Mouse (Mus musculus) hindbrain, embryonic 13.5 days (tissue): ENCODE results near the gene Luzp1. TPM values are rescaled to one million over a fixed set of nuclear protein-coding genes. Genes with fewer than 3 reads are reported as not detected.

Experiments used
- ATAC-seq: fragments of 200-750 bp; cut with Nextera tagmentation; 2 replicates; pipeline ENCODE4 v1.8.0; 2017; ENCODE audit warnings: moderate TSS enrichment; ENCODE audit not compliant: low FRiP score
- H3K27ac ChIP-seq: fragments of 300-500 bp; sonication (generic); 2 replicates; pipeline ENCODE4 v1.5.1; 2015; ENCODE audit warnings: inconsistent platforms, mild to moderate bottlenecking, moderate library complexity
- H3K27me3 ChIP-seq: fragments of 300-500 bp; sonication (generic); 2 replicates; pipeline ENCODE4 v1.6.1; 2015; ENCODE audit warnings: mild to moderate bottlenecking, inconsistent platforms
- H3K36me3 ChIP-seq: fragments of 300-500 bp; sonication (generic); 2 replicates; pipeline ENCODE4 v1.6.1; 2015; ENCODE audit warnings: mild to moderate bottlenecking, inconsistent platforms
- H3K4me1 ChIP-seq: fragments of 300-500 bp; sonication (generic); replicated peaks from 2 replicates; pipeline ENCODE4 v1.6.1; 2015; ENCODE audit warnings: inconsistent platforms
- H3K4me2 ChIP-seq: fragments of 300-500 bp; sonication (generic); 2 replicates; pipeline ENCODE4 v1.6.1; 2015; ENCODE audit warnings: inconsistent platforms, mild to moderate bottlenecking, moderate library complexity
- H3K4me3 ChIP-seq: fragments of 300-500 bp; sonication (generic); 2 replicates; pipeline ENCODE4 v1.5.1; 2015; ENCODE audit warnings: mild to moderate bottlenecking, inconsistent platforms
- H3K9ac ChIP-seq: fragments of 300-500 bp; sonication (generic); 2 replicates; pipeline ENCODE4 v1.6.1; 2015; ENCODE audit warnings: mild to moderate bottlenecking, inconsistent platforms
- H3K9me3 ChIP-seq: fragments of 300-500 bp; sonication (generic); 2 replicates; pipeline ENCODE4 v1.6.1; 2016; ENCODE audit warnings: inconsistent platforms
- WGBS: fragments of 180-500 bp; shearing (Covaris S2); methylation state at CpG from one replicate; pipeline ENCODE4 v1.1.7; 2015; 5-methylcytosine and 5-hydroxymethylcytosine counted together
- polyA plus RNA-seq: library from polyadenylated mRNA; unstranded; fragments of >200 nt; fragmentation: Nextera tagmentation; extraction: Ambion mirVana; gene quantifications from 2 replicates; pipeline ENCODE4 v1.2.1, GENCODE M21; 2015

Luzp1 gene
- polyA plus RNA-seq, 1 experiment from 2014 or later = 76.1 TPM

- Histone ChIP-seq H3K4me3 (no peak overlapping the region), H3K9me3 (no peaks in the 10 kb centered on the region), H3K4me1 (no peaks in the 10 kb centered on the region), H3K36me3 (no peaks in the 10 kb centered on the region), H3K4me2 (no peak overlapping the region), H3K9ac (no peak overlapping the region), H3K27ac (no peak overlapping the region), H3K27me3 (no peaks in the 10 kb centered on the region)
- ATAC-seq = no peak
- WGBS = 96% methylated on average over 2 of the region's 2 CpGs
Observed at GRCm38 (mm10) chr4:136518576-136518975, 49.0 kb downstream of the Luzp1 start.

- no peak for ATAC-seq
- Histone ChIP-seq H3K27me3 (no peaks in the 10 kb centered on the region), H3K4me3 (no peak overlapping the region), H3K4me2 (no peak overlapping the region), H3K4me1 (no peaks in the 10 kb centered on the region), H3K36me3 (no peaks in the 10 kb centered on the region), H3K27ac (no peak overlapping the region), H3K9me3 (no peaks in the 10 kb centered on the region), H3K9ac (no peak overlapping the region)
Observed at GRCm38 (mm10) chr4:136519866-136520265, 50.3 kb downstream of the Luzp1 start.

GRCm38 (mm10) chr4:136521898-136522297 lies 52.3 kb downstream of the Luzp1 start:
- no peak for ATAC-seq
- Histone ChIP-seq H3K27me3 (no peaks in the 10 kb centered on the region), H3K4me2 (no peak overlapping the region), H3K4me1 (no peaks in the 10 kb centered on the region), H3K36me3 (no peaks in the 10 kb centered on the region), H3K4me3 (no peak overlapping the region), H3K9me3 (no peaks in the 10 kb centered on the region), H3K27ac (no peak overlapping the region), H3K9ac (no peak overlapping the region)
- 65% methylated on average over 5 of the region's 5 CpGs for WGBS

- no peak overlapping the region for H3K4me2 ChIP-seq
- H3K36me3 ChIP-seq = no peaks in the 10 kb centered on the region
- H3K9me3 ChIP-seq = no peaks in the 10 kb centered on the region
- no peaks in the 10 kb centered on the region for H3K27me3 ChIP-seq
- H3K4me1 ChIP-seq = no peaks in the 10 kb centered on the region
- WGBS = 86% methylated on average over 2 of the region's 2 CpGs
- no peak overlapping the region for H3K9ac ChIP-seq
- ATAC-seq = no peak
- no peak overlapping the region for H3K27ac ChIP-seq
- H3K4me3 ChIP-seq = no peak overlapping the region
Observed at GRCm38 (mm10) chr4:136524309-136524708, 54.7 kb downstream of the Luzp1 start.

- peak; percentile 65; the same call in 1 of the 2 replicates for ATAC-seq
- H3K4me2 ChIP-seq = no peak overlapping the region
Observed at GRCm38 (mm10) chr4:136526412-136526811, 56.9 kb downstream of the Luzp1 start.

GRCm38 (mm10) chr4:136545151-136545550 lies 75.6 kb downstream of the Luzp1 start:
- WGBS = 95% methylated on average over 3 of the region's 3 CpGs

More at GRCm38 (mm10) chr4:136526412-136526811, 56.9 kb downstream of the Luzp1 start:
- WGBS = 23% methylated on average over 4 of the region's 4 CpGs
- Histone ChIP-seq H3K36me3 (0 out of 2 replicates have a peak, but pooled peaks cover 5% of the 10 kb centered on the region), H3K27me3 (no peaks in the 10 kb centered on the region), H3K27ac (no peak overlapping the region), H3K9me3 (no peaks in the 10 kb centered on the region), H3K4me1 (no peaks in the 10 kb centered on the region), H3K4me3 (no peak overlapping the region), H3K9ac (no peak overlapping the region)

GRCm38 (mm10) chr4:136546279-136547045 lies 76.9 kb downstream of the Luzp1 start:
- H3K27ac ChIP-seq = no peak overlapping the region; the same call in 1 of the 2 replicates
- H3K36me3 ChIP-seq = peaks cover 95% of the 10 kb centered on the region
- no peak overlapping the region for H3K4me3 ChIP-seq
- ATAC-seq = no peak
- no peaks in the 10 kb centered on the region for H3K27me3 ChIP-seq
- no peaks in the 10 kb centered on the region for H3K9me3 ChIP-seq
- no peak overlapping the region for H3K9ac ChIP-seq
- 89% methylated on average over 3 of the region's 3 CpGs for WGBS
- no peak overlapping the region for H3K4me2 ChIP-seq
- H3K4me1 ChIP-seq = peaks cover 13% of the 10 kb centered on the region

More at GRCm38 (mm10) chr4:136545151-136545550, 75.6 kb downstream of the Luzp1 start:
- Histone ChIP-seq H3K4me1 (peaks cover 13% of the 10 kb centered on the region), H3K4me3 (no peak overlapping the region), H3K36me3 (peaks cover 91% of the 10 kb centered on the region), H3K4me2 (no peak overlapping the region), H3K27me3 (no peaks in the 10 kb centered on the region), H3K9ac (no peak overlapping the region), H3K27ac (peak overlapping the region; percentile 10; the same call in 1 of the 2 replicates), H3K9me3 (no peaks in the 10 kb centered on the region)
- no peak for ATAC-seq

GRCm38 (mm10) chr4:136547721-136548120 lies 78.2 kb downstream of the Luzp1 start:
- H3K27ac ChIP-seq = peak overlapping the region; percentile 19; the same call in 1 of the 2 replicates
- H3K27me3 ChIP-seq = no peaks in the 10 kb centered on the region
- H3K9ac ChIP-seq = no peak overlapping the region
- ATAC-seq = no peak
- H3K9me3 ChIP-seq = no peaks in the 10 kb centered on the region
- H3K4me2 ChIP-seq = no peak overlapping the region
- peaks cover 94% of the 10 kb centered on the region for H3K36me3 ChIP-seq
- H3K4me3 ChIP-seq = no peak overlapping the region
- H3K4me1 ChIP-seq = peaks cover 13% of the 10 kb centered on the region
- 93% methylated on average over 1 of the region's 1 CpGs for WGBS

- Histone ChIP-seq H3K36me3 (peaks cover 94% of the 10 kb centered on the region), H3K4me1 (peaks cover 10% of the 10 kb centered on the region), H3K27me3 (no peaks in the 10 kb centered on the region), H3K27ac (peak overlapping the region; percentile 58), H3K4me3 (no peak overlapping the region), H3K4me2 (no peak overlapping the region), H3K9me3 (no peaks in the 10 kb centered on the region), H3K9ac (no peak overlapping the region)
- ATAC-seq = no peak
- 71% methylated on average over 1 of the region's 1 CpGs for WGBS
Observed at GRCm38 (mm10) chr4:136548381-136548801, 78.8 kb downstream of the Luzp1 start.

GRCm38 (mm10) chr4:136553108-136553507 lies 83.5 kb downstream of the Luzp1 start:
- no peak for ATAC-seq
- H3K9me3 ChIP-seq = no peaks in the 10 kb centered on the region
- H3K4me3 ChIP-seq = no peak overlapping the region
- no peak overlapping the region for H3K9ac ChIP-seq
- peaks cover 10% of the 10 kb centered on the region for H3K4me1 ChIP-seq
- no peaks in the 10 kb centered on the region for H3K27me3 ChIP-seq
- no peak overlapping the region for H3K27ac ChIP-seq
- peaks cover 92% of the 10 kb centered on the region for H3K36me3 ChIP-seq
- 68% methylated on average over 1 of the region's 1 CpGs for WGBS
- H3K4me2 ChIP-seq = no peak overlapping the region

GRCm38 (mm10) chr4:136557638-136558037 lies 88.1 kb downstream of the Luzp1 start:
- Histone ChIP-seq H3K27ac (no peak overlapping the region), H3K4me2 (no peak overlapping the region), H3K9me3 (no peaks in the 10 kb centered on the region), H3K4me1 (no peaks in the 10 kb centered on the region), H3K9ac (no peak overlapping the region), H3K36me3 (peaks cover 89% of the 10 kb centered on the region), H3K27me3 (no peaks in the 10 kb centered on the region), H3K4me3 (no peak overlapping the region)
- no peak for ATAC-seq
- WGBS = 91% methylated on average over 2 of the region's 2 CpGs

- Histone ChIP-seq H3K9ac (no peak overlapping the region), H3K4me1 (no peaks in the 10 kb centered on the region), H3K4me2 (no peak overlapping the region), H3K36me3 (peaks cover 84% of the 10 kb centered on the region), H3K27me3 (no peaks in the 10 kb centered on the region), H3K27ac (no peak overlapping the region), H3K4me3 (no peak overlapping the region), H3K9me3 (no peaks in the 10 kb centered on the region)
- 98% methylated on average over 2 of the region's 2 CpGs for WGBS
- ATAC-seq = no peak
Observed at GRCm38 (mm10) chr4:136559690-136560089, 90.1 kb downstream of the Luzp1 start.
